Mouse (Mus musculus): Measurements from ENCODE around the gene Speer4c. TPM values are rescaled to one million over a fixed set of nuclear protein-coding genes. Genes with fewer than 3 reads are reported as not detected.

Gene Speer4c
- total RNA-seq, 2 experiments from 2014 or later = not detected

Other genes starting within 250 kb of the Speer4c start
- not detected for gene Gm21149, start 237.7 kb downstream of the Speer4c start, total RNA-seq (2021)
- not detected for gene Gm21190, start 185.0 kb downstream of the Speer4c start, total RNA-seq (2021)
- not detected for gene Gm21083, start 136.9 kb downstream of the Speer4c start, total RNA-seq (2021)
- gene Speer4d, start 95.2 kb downstream of the Speer4c start, total RNA-seq (2021) = not detected
- not detected for gene 4930572O03Rik, start 57.2 kb downstream of the Speer4c start, total RNA-seq (2021)
- 100 to 1,000 TPM in 1 of 2 experiments, 10 to 100 TPM in 1; 95.3 to 107 TPM for gene Cacna2d1, start 220.4 kb upstream of the Speer4c start, total RNA-seq (2021)

All from heart, postnatal 36 days (tissue).